Mouse (Mus musculus) adrenal gland, adult 8-10 months (tissue): ENCODE results near the gene Armc9. TPM values are rescaled to one million over a fixed set of nuclear protein-coding genes. Genes with fewer than 3 reads are reported as not detected.
A peak's percentile ranks its signal among the peaks of the same experiment; 100 is the strongest.

Experiments
- DNase-seq: peaks from one replicate; pipeline ENCODE4 v3.0.0; 2022
- total RNA-seq, 4 experiments: library from RNA; stranded (reverse); gene quantifications; 2 replicates each; pipeline ENCODE4 v1.2.4; 2022

The Armc9 gene
- 10 to 100 TPM; 10.2 to 26.0 (median 13.8) TPM for total RNA-seq

DNA sequence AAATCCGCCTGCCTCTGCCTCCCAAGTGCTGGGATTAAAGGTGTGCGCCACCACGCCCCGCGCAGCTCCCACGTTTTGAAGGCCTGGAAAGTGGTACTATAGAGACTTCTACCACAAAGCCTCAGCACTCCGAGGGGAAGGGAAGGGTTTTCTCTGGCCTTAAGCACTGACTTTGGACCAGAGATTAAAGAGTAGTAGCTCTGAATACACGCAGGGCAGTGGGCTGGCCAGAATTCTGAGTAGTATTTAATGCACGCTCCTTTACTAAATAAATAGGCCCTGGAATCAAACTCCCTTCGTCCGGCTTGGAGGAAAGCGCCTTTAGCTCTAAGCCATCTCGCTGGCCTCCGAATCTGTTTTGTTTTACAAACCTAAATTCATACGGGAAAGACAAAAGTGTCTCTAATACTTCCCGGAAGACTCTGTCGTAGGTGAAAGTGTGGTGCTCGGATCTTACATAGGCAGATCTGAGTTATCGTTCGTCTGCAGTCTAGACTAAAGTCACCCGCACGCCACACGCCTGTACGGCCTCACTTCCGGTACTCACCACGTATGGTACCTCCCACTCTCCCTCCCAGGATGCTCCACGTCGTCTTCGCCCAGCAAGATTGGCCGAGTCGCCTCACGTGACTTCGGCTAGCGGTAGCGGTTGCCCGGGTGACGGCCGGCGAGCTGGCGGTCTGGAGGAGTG lies at the start of gene Armc9:
Gene Armc9, plus strand, starts transcription at position 648 of the 691 bp plus-strand sequence.
- peak; percentile 95 for DNase-seq

DNA sequence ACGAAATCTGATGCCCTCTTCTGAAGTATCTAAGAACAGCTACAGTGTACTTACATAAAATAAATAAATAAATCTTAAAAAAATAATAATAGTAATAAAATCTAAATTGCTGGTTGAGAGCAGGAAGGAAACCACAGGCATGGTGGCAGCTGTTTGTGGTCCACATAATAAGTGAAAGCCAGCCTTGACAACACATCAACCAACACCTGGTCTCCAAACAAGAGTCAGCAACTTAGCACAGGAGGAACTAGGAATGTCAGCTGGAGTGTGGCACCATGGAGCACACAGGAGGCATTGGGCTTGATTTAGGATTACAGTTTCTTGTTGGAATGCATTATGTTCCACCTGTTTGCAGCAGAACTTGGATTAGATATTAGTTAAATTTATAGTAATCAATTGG lies 49.5 kb upstream of the Armc9 start:
- DNase-seq: no peak

DNA sequence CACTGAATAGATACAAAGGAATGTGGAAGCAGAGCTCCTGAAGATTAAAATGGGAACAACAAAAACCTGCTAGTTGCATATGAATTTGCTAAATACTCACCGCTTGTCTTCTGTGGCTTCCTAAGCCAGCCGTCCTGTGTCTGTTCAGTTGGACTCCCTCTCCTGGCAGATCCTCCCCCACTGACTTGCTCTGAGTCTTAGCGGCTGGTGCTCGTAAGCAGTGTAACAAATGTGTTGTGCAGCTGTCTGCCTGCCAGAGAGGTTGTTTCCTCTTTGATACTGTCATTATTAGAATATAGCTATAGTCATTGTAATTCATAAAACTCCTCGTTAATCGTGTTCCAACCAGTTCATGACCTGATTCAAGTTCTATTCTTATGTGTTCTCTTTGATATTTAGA lies 42.8 kb upstream of the Armc9 start, which contains the start of gene Htr2b:
Gene Htr2b, minus strand, starts transcription at position 192 of the 400 bp plus-strand sequence.
- DNase-seq: no peak

DNA sequence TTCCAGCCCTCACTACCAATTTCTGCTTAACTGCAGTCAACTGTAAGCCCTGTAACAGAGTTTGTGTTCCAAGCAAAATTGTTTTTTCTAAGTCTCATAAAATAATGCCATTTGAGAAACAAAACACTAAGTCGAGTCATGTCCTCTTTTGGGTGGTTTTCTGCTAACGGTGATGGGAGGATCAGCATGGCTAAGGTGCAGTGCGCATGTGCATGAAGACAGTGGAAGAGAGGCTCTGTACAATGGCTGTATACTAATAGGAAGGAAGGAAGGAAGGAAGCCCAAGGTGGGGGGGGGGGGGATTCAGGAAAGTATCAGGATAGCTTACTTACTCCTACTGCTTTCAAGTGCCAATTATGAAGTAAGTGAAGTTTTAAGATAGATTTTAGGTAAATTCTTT lies 40.4 kb upstream of the Armc9 start:
- DNase-seq: no peak

DNA sequence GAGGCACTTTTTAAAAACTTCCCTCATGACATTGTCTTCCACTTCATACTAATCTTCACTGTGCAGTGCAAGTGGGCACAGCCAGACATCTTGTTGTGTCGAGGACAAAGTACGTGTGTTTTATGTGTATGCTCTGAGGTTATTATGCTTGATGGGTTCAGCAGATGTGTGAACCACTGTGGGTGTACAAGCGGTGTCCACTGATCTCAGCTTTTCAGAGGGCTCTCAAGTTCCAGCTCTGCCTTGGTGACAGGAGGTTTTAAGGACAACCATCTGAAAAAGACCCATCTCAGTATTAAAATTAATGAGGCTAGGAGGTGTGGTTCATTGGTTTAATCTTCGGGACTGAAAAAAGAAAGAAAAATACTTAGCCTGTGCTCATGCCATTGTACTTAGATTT lies 35.0 kb upstream of the Armc9 start:
- DNase-seq: no peak

DNA sequence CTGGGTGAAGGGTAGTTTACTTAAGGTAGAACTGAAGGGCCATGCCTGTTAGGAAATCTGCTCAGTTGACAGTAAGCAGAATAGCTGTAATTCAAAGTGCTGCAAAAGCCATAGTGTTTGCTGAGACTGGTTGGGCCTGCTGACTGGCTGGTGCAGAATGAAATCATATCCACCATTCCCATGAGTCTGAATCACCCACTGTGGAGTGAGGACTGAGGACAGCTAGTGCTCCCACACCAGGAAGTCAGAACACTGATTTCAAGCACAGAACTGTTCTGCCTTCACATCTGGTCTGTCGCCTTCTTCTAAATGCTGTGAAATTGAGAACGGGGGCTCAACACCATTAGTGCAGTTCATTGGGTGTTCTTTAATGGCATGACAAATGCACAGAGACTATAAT lies 28.5 kb upstream of the Armc9 start:
- DNase-seq: no peak

DNA sequence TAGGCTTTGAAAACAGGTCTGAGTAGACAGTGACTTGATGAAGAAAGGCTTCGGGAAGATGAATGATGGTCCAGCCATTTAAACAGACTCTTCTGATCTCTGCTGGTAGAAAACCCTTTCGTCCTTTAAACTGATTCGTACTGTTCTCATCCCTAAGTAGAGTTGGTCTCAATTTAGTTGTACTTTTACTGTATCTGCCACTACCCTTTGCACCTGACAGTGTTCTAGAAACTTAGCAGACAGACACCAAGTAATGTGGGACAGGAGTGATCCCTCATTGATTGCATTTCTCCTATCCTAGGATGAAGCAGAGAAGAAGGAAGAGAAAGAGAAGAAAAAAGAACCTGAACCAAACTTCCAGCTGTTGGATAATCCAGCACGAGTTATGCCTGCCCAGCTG lies 21.2 kb upstream of the Armc9 start, which contains the start of gene Gm21972:
Gene Gm21972, plus strand, starts transcription at position 301 of the 400 bp plus-strand sequence.
- no peak for DNase-seq

DNA sequence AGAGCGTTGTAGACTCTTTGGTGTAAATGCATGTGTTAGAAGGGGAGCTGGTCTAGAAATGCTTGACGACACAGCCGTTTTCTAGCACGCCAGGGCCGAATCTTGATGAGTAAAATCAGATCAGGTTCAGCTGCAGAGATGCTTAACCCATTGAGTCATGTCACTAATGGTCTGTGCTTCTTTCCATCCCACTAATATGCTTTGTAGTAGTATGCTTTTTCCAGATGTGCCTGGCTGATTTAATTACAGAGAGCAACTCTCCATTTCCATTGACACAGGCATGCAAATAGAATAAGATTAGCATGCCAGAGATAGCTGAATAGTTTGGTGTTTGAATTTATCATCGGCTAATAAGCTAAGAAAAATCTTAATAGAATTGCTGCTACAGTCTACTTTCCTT lies 19.3 kb upstream of the Armc9 start:
- DNase-seq: no peak

DNA sequence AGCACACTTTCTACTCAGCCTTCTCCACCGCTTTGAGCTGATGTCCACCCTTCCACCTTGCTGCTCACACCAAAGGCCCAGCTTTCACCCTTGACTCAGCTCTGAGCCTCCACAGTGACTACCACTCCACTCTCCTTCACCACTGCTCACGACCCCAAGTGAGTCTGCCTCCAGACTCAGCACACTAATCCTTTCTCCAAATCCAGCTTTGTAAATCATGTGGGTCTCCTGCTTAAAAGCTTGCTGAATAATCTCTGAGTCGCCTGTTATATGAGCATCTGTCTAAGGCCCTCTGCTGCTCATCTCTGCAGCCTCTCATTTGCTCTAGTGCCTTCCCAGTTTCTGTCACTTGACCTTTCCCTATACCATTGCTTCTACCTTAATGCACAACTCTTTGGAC lies 13.5 kb upstream of the Armc9 start:
- DNase-seq: no peak

DNA sequence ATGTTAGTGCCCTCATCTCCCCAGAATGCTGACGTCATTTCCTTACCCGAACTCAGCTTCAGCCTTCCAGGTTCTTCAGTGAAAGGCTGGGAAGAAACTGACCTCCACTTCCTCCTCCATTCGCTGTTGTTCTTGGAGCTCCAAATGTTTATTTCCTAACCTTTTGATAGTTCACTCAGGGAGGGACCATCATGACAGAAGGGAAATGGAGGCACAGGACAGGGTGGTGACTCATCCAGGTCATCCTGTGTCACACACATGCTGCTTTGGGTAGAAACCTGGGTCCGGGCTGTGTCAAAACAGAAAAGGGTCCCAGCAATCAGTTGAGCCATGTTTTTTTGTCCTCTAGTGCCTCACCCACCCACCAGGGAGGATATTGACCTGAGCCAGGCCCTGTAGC lies 11.4 kb upstream of the Armc9 start:
- no peak for DNase-seq

DNA sequence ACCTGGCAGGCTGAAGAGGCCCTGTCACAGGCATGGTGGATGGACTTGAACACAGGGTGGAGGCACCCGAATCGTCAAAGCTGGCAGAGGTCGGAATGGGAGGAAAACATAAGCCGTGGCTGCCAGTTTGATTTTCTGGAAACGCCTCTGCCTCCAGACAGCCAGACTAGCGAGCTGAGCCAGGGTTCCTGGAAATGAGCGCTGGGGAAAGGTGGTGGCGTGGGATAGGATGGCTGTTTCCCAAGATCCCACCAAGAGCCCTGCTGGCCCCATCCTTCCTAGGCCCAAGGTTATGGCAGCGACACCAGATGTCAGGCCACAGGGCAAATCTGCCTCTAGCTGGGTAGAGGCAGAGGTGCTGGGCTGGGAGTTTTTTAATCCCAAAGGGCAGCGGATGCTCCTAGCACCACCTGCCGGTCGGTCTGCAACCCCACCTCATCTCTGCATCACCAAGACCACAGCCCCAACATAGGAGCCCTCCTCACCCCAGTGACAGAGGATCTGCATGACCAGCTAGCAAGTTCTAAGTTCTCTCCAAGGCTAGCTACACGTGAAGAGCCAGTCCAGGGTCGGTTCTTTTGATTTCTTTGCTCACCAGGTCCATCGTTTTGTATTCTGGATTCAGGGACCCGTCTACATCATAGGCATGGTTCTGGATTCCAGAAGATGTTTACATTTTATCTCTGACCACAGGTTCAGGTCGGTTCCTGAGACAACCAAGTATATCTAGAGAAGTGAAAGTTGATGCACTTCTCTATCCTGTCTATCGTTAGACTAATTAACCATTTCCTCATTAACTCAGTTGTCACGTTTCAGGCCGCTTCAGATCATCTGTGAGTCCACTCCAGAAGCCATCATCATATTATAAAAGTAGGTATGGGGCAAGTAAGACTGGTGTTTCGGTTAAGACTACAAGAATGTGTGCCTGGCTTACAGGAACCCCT lies 10.3 kb upstream of the Armc9 start:
- DNase-seq: no peak

DNA sequence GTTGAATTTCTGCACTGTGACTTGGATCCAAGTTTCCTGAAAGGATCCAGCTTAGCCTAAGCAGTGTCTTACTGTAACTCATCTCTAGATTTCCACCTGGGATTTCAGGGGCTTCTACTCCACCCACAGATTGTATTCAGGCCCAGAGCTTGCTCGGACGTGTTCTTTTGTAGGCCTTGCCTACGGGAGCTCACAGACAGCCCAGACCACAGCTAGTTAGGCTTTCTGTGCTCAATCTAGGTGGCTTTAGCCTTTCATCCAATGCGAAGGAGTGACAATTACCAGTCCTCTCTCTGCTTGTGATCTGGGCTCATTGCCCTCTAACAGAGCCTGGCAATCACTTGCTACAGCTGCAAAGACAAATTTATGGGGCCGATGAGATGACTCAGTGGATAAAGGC lies 8.3 kb upstream of the Armc9 start:
- DNase-seq: no peak

DNA sequence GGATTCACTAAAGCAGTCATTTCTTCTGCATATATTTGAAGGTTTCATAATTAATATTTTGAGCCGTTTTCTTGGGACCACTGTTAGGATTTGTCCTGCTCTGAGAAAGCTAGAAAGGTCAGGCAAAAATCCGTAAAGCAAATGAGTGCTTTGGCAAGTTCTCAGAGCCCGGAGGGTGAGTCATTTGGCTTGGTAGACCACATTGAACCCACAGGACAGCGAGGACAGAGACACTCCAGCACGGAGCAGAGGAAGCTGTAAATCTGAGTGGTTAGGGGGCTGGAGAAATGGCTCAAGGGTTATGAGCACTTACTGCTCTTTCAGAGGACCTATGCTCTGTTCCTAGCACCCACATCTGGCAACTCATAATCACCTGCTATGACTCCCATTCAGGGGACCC lies 7.0 kb upstream of the Armc9 start:
- peak; percentile 46 for DNase-seq

DNA sequence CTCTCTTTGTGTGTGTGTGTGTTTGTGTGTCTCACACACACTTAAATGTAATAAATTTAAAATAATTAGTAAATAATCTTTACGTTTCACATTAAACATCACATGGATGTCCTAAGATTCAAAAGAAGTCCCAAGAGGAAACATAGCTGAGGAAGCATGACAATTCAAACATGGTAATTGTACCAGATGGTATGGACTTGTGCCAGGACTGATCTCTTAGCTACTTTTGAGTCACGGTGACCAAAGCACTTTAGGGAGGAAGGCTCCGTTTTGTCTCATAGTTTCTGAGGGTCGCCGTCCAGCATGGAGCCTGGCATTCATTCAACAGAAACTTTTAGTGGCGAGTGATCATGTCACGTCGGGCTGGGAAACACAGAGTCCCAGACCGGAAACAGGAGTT lies 6.4 kb upstream of the Armc9 start:
- no peak for DNase-seq

DNA sequence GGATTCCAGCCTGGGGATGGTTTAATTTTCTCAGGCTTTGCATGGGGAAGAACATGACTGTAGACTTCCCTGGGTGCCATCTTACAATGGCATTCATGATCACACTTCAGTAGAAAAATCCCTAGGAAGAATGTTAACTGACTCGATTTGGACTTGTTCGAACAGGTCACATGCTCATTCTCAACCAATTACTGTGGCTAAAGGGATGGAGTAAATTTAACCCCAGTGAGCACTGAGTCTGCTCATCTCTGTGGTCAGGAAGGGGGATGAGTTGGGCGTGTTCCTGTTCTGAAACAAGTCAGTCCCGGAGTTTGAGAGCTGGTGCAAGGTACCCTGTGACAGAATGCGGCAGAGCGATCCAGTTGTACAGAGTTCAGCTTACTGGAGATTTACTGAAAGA lies 3.7 kb upstream of the Armc9 start:
- DNase-seq: no peak

DNA sequence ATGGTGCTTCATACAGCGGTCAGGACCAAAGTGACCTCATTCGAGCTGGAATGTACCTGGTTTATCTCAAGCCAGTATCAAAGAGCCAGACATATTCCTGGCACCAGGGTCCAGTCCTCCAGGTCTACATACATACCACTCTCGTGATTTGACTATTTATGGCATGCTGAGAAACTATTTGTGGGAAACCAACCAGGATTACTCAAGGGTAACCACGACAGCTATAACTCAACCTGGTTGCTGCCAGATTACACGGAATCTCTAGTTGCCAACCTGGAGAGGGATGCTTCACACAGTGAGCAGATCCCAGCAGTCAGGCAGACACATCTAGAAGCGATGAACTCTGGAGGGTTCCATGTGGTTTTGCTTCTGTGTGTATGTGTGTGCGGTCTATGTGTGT lies 3.2 kb upstream of the Armc9 start:
- no peak for DNase-seq

DNA sequence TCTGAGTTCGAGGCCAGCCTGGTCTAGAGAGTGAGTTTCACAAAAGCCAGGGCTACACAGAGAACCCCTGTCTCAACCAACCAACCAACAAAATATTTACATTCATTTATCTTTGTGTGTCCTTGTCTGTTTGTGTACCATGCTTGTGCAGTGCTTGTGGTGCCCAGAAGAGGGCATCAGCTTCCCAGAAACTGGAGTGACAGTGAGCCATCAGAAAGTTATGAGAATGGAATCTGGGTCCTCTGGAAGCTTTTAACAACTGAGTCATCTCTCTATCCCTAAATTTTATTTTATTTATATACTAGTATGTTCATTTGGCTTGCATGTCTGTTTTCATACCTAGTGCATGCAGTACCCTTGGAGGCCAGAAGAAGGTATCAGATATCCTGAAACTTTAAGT lies 2.0 kb upstream of the Armc9 start:
- DNase-seq: no peak

DNA sequence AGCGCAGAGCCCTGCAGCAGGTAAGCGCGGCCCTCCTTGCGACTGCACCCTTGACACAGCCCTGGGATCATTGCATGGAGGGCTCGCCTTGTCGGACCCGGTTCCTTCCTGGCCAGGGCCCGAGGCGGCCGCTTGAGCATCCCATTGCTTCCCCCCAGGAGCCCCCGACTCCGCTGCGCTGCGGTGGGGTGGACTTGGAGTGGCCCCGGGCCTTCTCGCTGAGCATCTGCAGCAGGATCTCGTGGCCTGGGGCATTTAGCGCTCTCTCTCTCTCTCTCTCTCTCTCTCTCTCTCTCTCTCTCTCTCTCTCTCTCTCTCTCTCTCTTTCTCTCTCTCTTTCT lies 214 bp downstream of the Armc9 start:
- DNase-seq: no peak

DNA sequence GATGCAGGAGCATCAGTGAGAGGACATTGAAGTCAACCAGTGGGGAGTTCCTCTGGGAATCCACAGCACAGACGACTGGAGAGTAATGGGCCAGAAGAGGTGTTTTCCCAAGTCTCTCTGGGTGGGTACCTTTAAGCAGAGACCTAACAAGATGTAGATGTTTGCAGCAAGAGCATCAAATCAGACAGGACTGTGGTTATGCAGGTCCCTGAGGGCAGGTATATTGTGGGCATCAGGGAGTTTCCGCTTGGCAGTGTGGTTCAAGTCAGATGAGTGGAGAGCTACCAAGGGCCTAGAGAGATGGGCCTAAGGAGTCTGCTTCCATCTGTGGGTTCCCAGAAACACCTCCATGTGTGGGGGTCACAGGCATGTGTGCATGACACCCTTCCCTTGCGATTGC lies 1.5 kb downstream of the Armc9 start:
- DNase-seq: no peak

DNA sequence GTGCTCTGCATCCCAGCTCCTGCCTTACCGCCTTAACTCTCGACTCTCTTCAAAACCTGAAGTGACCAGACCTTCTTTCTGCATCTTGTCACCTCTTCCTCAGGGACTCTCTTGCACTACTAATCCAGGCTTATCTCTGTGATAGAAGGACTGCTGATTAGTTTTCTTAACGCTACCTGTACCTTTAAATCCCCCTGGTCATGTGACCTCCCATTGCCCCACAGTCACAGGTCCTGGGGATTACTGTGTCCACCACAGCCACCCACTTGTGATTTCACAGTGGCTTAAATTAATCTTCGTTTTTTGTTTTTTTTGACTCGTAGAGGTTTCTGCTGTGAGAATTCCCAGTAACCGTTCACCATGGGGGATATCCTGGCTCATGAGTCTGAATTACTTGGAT lies 2.0 kb downstream of the Armc9 start:
- DNase-seq: no peak

DNA sequence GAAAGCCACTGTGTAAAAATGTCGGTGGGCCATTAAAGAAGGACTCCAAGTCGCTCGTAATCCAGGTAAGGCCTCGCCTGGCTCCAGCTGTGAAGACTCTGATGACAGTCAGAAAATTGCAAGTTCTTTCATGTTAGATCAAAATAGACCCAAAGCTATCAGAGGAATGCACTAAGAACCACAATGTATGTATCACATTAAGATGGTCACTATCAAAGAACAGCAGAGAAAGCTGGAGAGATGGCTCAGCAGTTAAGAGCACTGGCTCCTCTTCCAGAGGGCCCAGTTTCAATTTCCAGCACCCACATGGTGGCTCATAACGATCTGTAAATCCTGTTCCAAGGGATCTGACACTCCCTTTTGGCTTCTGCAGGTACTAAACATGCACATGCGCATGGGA lies 5.5 kb downstream of the Armc9 start:
- DNase-seq: no peak

DNA sequence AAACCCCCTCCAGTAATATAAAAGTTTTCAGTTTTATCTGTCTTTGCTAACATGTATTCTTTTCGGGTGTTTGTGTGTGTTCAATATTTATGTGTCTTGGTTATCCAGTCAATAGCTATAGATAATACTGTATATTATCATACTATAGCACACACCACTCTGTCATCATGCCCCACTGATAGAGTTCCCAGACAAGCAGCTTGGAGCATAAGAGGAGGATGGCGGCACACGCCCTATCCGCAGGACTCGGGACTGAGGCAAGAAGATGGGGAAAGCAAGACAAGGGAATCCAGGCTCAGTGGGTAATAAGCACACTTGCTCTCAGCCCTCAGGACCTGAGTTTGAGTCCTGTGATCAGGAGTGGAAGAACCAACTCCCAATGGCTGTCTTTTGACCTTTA lies 5.9 kb downstream of the Armc9 start:
- DNase-seq: no peak

DNA sequence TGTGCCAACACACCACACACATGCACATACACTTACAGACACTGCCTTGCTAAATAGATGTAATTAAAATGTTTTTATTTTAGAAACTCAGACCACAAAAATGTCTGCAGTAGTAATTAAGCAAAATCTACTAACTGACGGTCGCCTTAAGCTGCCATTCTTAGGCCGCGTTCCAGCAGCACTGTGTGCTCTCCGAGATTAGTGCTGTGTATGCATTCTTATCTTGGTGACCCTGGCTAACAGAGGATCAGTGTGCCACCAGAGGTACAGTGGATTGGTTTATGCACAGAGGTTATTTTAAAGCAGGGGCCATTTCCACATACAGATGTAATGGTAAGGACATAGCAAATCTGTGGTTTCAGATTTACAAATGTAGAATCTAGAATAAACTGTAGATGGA lies 6.5 kb downstream of the Armc9 start:
- DNase-seq: no peak

DNA sequence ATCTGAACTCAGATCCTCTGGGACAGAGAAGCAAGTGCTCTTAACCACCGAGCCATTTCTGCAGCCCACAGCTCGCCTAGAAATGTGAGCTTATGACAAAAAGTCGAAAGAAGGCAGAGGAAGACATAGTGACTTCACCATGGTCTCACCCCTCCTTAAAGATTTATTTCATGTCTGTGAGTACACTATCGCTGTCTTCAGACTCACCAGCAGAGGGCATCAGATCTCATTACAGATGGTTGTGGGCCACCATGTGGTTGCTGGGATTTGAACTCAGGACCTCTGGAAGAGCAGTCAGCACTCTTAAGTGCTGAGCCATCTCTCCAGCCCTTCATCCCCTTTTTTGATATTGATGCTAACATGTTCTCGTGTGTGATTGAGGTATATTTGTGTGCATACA lies 20.0 kb downstream of the Armc9 start:
- DNase-seq: no peak
